Mouse (Mus musculus) G1E (cell line): ENCODE measurements around the gene Ppme1. TPM values are rescaled to one million over a fixed set of nuclear protein-coding genes. Genes with fewer than 3 reads are reported as not detected.
A peak's percentile ranks its signal among the peaks of the same experiment; 100 is the strongest.

Experiments used
- ATAC-seq: 2 replicates; pipeline ENCODE4 v1.8.0; 2016; ENCODE audit warnings: mild to moderate bottlenecking; ENCODE audit not compliant: insufficient number of reproducible peaks, poor library complexity, low FRiP score, severe bottlenecking; ENCODE audit errors: extremely low read depth
- DNase-seq: peaks from one replicate; pipeline ENCODE4 v3.0.0; 2012; ENCODE audit warnings: low spot score
- H3K27me3 ChIP-seq: 2 replicates; pipeline ENCODE4 v1.6.1; 2012; ENCODE audit warnings: mild to moderate bottlenecking, low read length, inconsistent platforms; ENCODE audit not compliant: insufficient read depth
- H3K36me3 ChIP-seq: replicated peaks from 2 replicates; pipeline ENCODE3; 2012; ENCODE audit warnings: mild to moderate bottlenecking, inconsistent platforms
- H3K4me1 ChIP-seq: 2 replicates; pipeline ENCODE4 v1.6.1; 2012; ENCODE audit warnings: low read depth, low read length, inconsistent platforms, mixed read lengths; ENCODE audit not compliant: insufficient read depth
- H3K4me3 ChIP-seq: 2 replicates; pipeline ENCODE4 v1.5.1; 2012; ENCODE audit warnings: low read depth, mild to moderate bottlenecking, inconsistent platforms, low read length, moderate library complexity, mixed read lengths
- H3K9me3 ChIP-seq: replicated peaks from 2 replicates; pipeline ENCODE4 v1.6.1; 2012; ENCODE audit warnings: inconsistent platforms
- CTCF ChIP-seq: IDR thresholded peaks from 2 replicates; pipeline ENCODE4 v1.5.1; 2012; ENCODE audit warnings: low read depth, low read length, inconsistent platforms, mixed read lengths
- GATA1 ChIP-seq: IDR thresholded peaks from 2 replicates; pipeline ENCODE4 v1.6.1; 2012; ENCODE audit warnings: borderline replicate concordance, low read length, inconsistent platforms, mixed read lengths
- GATA2 ChIP-seq: IDR thresholded peaks from 2 replicates; pipeline ENCODE4 v1.6.1; 2012; ENCODE audit warnings: low read depth, low read length, inconsistent platforms, borderline replicate concordance
- POLR2AphosphoS5 ChIP-seq: IDR thresholded peaks from 2 replicates; pipeline ENCODE4 v1.6.1; 2012; ENCODE audit warnings: low read depth, low read length, inconsistent platforms; ENCODE audit not compliant: insufficient replicate concordance
- TAL1 ChIP-seq: conservative IDR thresholded peaks from 2 replicates; pipeline ENCODE4 v1.6.1; 2012; ENCODE audit warnings: low read depth, low read length, inconsistent platforms, mixed read lengths
- polyA plus RNA-seq: library from polyadenylated mRNA; stranded (reverse); fragments of >175 nt; gene quantifications from 2 replicates; pipeline ENCODE4 v1.2.3, GENCODE M21; 2012
- total RNA-seq, 2 experiments: library from RNA; stranded (forward) in 1 of 2; stranded (reverse) in 1 of 2; fragments of 200-1000 nt in 1 of 2; fragments of >200 nt in 1 of 2; fragmentation: Nextera tagmentation in 1 of 2; gene quantifications; 2 replicates each; pipeline ENCODE4 v1.2.3; 2014 to 2017

The Ppme1 gene
- total and polyA plus RNA-seq, 3 experiments = 57.8 to 87.0 (median 61.1) TPM

GRCm38 (mm10) chr7:100356324-100356723, 15.8 kb downstream of the Ppme1 start:
- Histone ChIP-seq H3K36me3 (peaks cover 34% of the 10 kb centered on the region), H3K4me3 (no peak overlapping the region), H3K4me1 (no peaks in the 10 kb centered on the region), H3K9me3 (no peaks in the 10 kb centered on the region), H3K27me3 (no peaks in the 10 kb centered on the region)
- TF ChIP-seq TAL1 = no peak
- no peak for TF ChIP-seq GATA1
- TF ChIP-seq CTCF = no peak
- no peak for TF ChIP-seq GATA2
- TF ChIP-seq POLR2AphosphoS5 = no peak
- DNase-seq = no peak
- no peak for ATAC-seq

- no peak for ATAC-seq
- TF ChIP-seq CTCF = no peak
- TF ChIP-seq GATA1 = no peak
- no peak for TF ChIP-seq GATA2
- TF ChIP-seq TAL1 = no peak
- TF ChIP-seq POLR2AphosphoS5 = no peak
- Histone ChIP-seq H3K9me3 (no peaks in the 10 kb centered on the region), H3K27me3 (no peaks in the 10 kb centered on the region), H3K4me3 (no peak overlapping the region), H3K4me1 (no peaks in the 10 kb centered on the region), H3K36me3 (peaks cover 42% of the 10 kb centered on the region)
- no peak for DNase-seq
Observed at GRCm38 (mm10) chr7:100354984-100355383, 17.1 kb downstream of the Ppme1 start.

GRCm38 (mm10) chr7:100335921-100336320, 36.2 kb downstream of the Ppme1 start:
- Histone ChIP-seq H3K36me3 (peaks cover 93% of the 10 kb centered on the region), H3K4me1 (no peaks in the 10 kb centered on the region), H3K27me3 (no peaks in the 10 kb centered on the region), H3K4me3 (no peak overlapping the region), H3K9me3 (no peaks in the 10 kb centered on the region)
- ATAC-seq = no peak
- no peak for DNase-seq
- no peak for TF ChIP-seq GATA1

GRCm38 (mm10) chr7:100331269-100331668, 40.8 kb downstream of the Ppme1 start:
- Histone ChIP-seq H3K9me3 (no peaks in the 10 kb centered on the region), H3K4me1 (no peaks in the 10 kb centered on the region), H3K4me3 (no peak overlapping the region), H3K27me3 (no peaks in the 10 kb centered on the region), H3K36me3 (peaks cover 95% of the 10 kb centered on the region)
- ATAC-seq (no peak), DNase-seq (no peak)
- TF ChIP-seq CTCF (no peak), TAL1 (no peak), GATA2 (no peak), GATA1 (no peak), POLR2AphosphoS5 (no peak)

- H3K4me3 ChIP-seq = no peak overlapping the region
- H3K9me3 ChIP-seq = no peaks in the 10 kb centered on the region
- H3K4me1 ChIP-seq = no peaks in the 10 kb centered on the region
- TF ChIP-seq POLR2AphosphoS5 (no peak), TAL1 (no peak), CTCF (no peak), GATA2 (no peak), GATA1 (no peak)
- H3K36me3 ChIP-seq = peaks cover 88% of the 10 kb centered on the region
- H3K27me3 ChIP-seq = no peaks in the 10 kb centered on the region
- ATAC-seq (no peak), DNase-seq (no peak)
Observed at GRCm38 (mm10) chr7:100328636-100329035, 43.5 kb downstream of the Ppme1 start.

- Histone ChIP-seq H3K27me3 (no peaks in the 10 kb centered on the region), H3K4me1 (no peaks in the 10 kb centered on the region), H3K36me3 (peaks cover 77% of the 10 kb centered on the region), H3K4me3 (no peak overlapping the region), H3K9me3 (no peaks in the 10 kb centered on the region)
- TF ChIP-seq GATA1 = no peak
- no peak for ATAC-seq
- no peak for DNase-seq
Observed at GRCm38 (mm10) chr7:100327514-100327913, 44.6 kb downstream of the Ppme1 start.

GRCm38 (mm10) chr7:100325482-100325881, 46.6 kb downstream of the Ppme1 start:
- DNase-seq (no peak), ATAC-seq (no peak)
- TF ChIP-seq POLR2AphosphoS5 (no peak), CTCF (peak; percentile 30; the same call in 1 of the 2 replicates)
- H3K4me1 ChIP-seq = no peaks in the 10 kb centered on the region
- peaks cover 57% of the 10 kb centered on the region for H3K36me3 ChIP-seq
- H3K9me3 ChIP-seq = no peaks in the 10 kb centered on the region
- no peak overlapping the region for H3K4me3 ChIP-seq
- H3K27me3 ChIP-seq = peaks cover 4% of the 10 kb centered on the region
